Mouse (Mus musculus): ENCODE data around the gene Gpm6a. TPM values are rescaled to one million over a fixed set of nuclear protein-coding genes. Genes with fewer than 3 reads are reported as not detected.

Gene Gpm6a
- polyA plus RNA-seq, 1 experiment from 2014 or later: 29.8 TPM

- WGBS: 45% methylated on average over 1 of the region's 1 CpGs
- no peaks in the 10 kb centered on the region for H3K36me3 ChIP-seq (replicated peaks)
- H3K27me3 ChIP-seq (ENCODE audit: poor library complexity, severe bottlenecking): peaks cover 56% of the 10 kb centered on the region
- no peak for DNase-seq (ENCODE audit: extremely low spot score, low spot score)
- no peaks in the 10 kb centered on the region for H3K9me3 ChIP-seq
- H3K27ac ChIP-seq: no peak overlapping the region
- H3K4me3 ChIP-seq: no peak overlapping the region
- H3K4me1 ChIP-seq: peaks cover 22% of the 10 kb centered on the region
These were observed 20.4 kb downstream of the Gpm6a start for GRCm38 (mm10) chr8:54975020-54975419.

- 15% methylated on average over 2 of the region's 2 CpGs for WGBS
- peaks cover 59% of the 10 kb centered on the region for H3K27me3 ChIP-seq (ENCODE audit: poor library complexity, severe bottlenecking)
- no peaks in the 10 kb centered on the region for H3K36me3 ChIP-seq (replicated peaks)
- peak; percentile 27 for DNase-seq (ENCODE audit: extremely low spot score, low spot score)
- no peak overlapping the region for H3K27ac ChIP-seq
- H3K9me3 ChIP-seq: no peaks in the 10 kb centered on the region
- no peak overlapping the region for H3K4me3 ChIP-seq
- peaks cover 22% of the 10 kb centered on the region for H3K4me1 ChIP-seq
These were observed 20.9 kb downstream of the Gpm6a start for GRCm38 (mm10) chr8:54975506-54975905.

- Histone ChIP-seq H3K4me3 (no peak overlapping the region), H3K36me3 (replicated peaks) (no peaks in the 10 kb centered on the region), H3K27me3 (ENCODE audit: poor library complexity, severe bottlenecking) (peaks cover 61% of the 10 kb centered on the region), H3K27ac (no peak overlapping the region), H3K4me1 (peaks cover 22% of the 10 kb centered on the region), H3K9me3 (no peaks in the 10 kb centered on the region)
- no peak for DNase-seq (ENCODE audit: extremely low spot score, low spot score)
- 50% methylated on average over 2 of the region's 2 CpGs for WGBS
These were observed 21.3 kb downstream of the Gpm6a start for GRCm38 (mm10) chr8:54975927-54976326.

GRCm38 (mm10) chr8:54976663-54977062 lies 22.0 kb downstream of the Gpm6a start:
- no peak overlapping the region for H3K4me3 ChIP-seq
- no peak overlapping the region for H3K27ac ChIP-seq
- 18% methylated on average over 1 of the region's 1 CpGs for WGBS
- H3K9me3 ChIP-seq: no peaks in the 10 kb centered on the region
- peaks cover 59% of the 10 kb centered on the region for H3K27me3 ChIP-seq (ENCODE audit: poor library complexity, severe bottlenecking)
- no peak for DNase-seq (ENCODE audit: extremely low spot score, low spot score)
- H3K36me3 ChIP-seq (replicated peaks): no peaks in the 10 kb centered on the region
- peaks cover 22% of the 10 kb centered on the region for H3K4me1 ChIP-seq

GRCm38 (mm10) chr8:54986791-54987190 lies 32.1 kb downstream of the Gpm6a start:
- Histone ChIP-seq H3K36me3 (replicated peaks) (no peaks in the 10 kb centered on the region), H3K9me3 (no peaks in the 10 kb centered on the region), H3K27ac (no peak overlapping the region), H3K4me1 (peaks cover 14% of the 10 kb centered on the region), H3K27me3 (ENCODE audit: poor library complexity, severe bottlenecking) (peaks cover 5% of the 10 kb centered on the region; the same call in 1 of the 2 replicates), H3K4me3 (no peak overlapping the region)
- WGBS: 80% methylated on average over 2 of the region's 2 CpGs
- no peak for DNase-seq (ENCODE audit: extremely low spot score, low spot score)

- Histone ChIP-seq H3K36me3 (replicated peaks) (no peaks in the 10 kb centered on the region), H3K4me1 (peaks cover 14% of the 10 kb centered on the region), H3K4me3 (no peak overlapping the region), H3K9me3 (no peaks in the 10 kb centered on the region), H3K27me3 (ENCODE audit: poor library complexity, severe bottlenecking) (no peaks in the 10 kb centered on the region), H3K27ac (no peak overlapping the region)
- 19% methylated on average over 2 of the region's 2 CpGs for WGBS
- DNase-seq (ENCODE audit: extremely low spot score, low spot score): no peak
These were observed 34.5 kb downstream of the Gpm6a start for GRCm38 (mm10) chr8:54989093-54989492.

GRCm38 (mm10) chr8:54991840-54992609 lies 37.4 kb downstream of the Gpm6a start:
- no peak for DNase-seq (ENCODE audit: extremely low spot score, low spot score)
- Histone ChIP-seq H3K27ac (no peak overlapping the region), H3K4me3 (no peak overlapping the region), H3K36me3 (replicated peaks) (no peaks in the 10 kb centered on the region), H3K9me3 (no peaks in the 10 kb centered on the region), H3K27me3 (ENCODE audit: poor library complexity, severe bottlenecking) (no peaks in the 10 kb centered on the region), H3K4me1 (peaks cover 14% of the 10 kb centered on the region)
- WGBS: 78% methylated on average over 3 of the region's 3 CpGs

- DNase-seq (ENCODE audit: extremely low spot score, low spot score): no peak
- Histone ChIP-seq H3K27ac (no peak overlapping the region), H3K4me3 (no peak overlapping the region), H3K36me3 (replicated peaks) (no peaks in the 10 kb centered on the region), H3K9me3 (no peaks in the 10 kb centered on the region), H3K4me1 (no peaks in the 10 kb centered on the region), H3K27me3 (ENCODE audit: poor library complexity, severe bottlenecking) (no peaks in the 10 kb centered on the region)
- WGBS: 91% methylated on average over 1 of the region's 1 CpGs
These were observed 41.0 kb downstream of the Gpm6a start for GRCm38 (mm10) chr8:54995662-54996061.

GRCm38 (mm10) chr8:55002398-55002797 lies 47.8 kb downstream of the Gpm6a start:
- no peaks in the 10 kb centered on the region for H3K9me3 ChIP-seq
- no peaks in the 10 kb centered on the region for H3K27me3 ChIP-seq (ENCODE audit: poor library complexity, severe bottlenecking)
- H3K27ac ChIP-seq: no peak overlapping the region
- WGBS: 91% methylated on average over 1 of the region's 1 CpGs
- DNase-seq (ENCODE audit: extremely low spot score, low spot score): no peak
- H3K4me1 ChIP-seq: no peaks in the 10 kb centered on the region
- no peak overlapping the region for H3K4me3 ChIP-seq
- H3K36me3 ChIP-seq (replicated peaks): no peaks in the 10 kb centered on the region

- 68% methylated on average over 2 of the region's 2 CpGs for WGBS
- H3K36me3 ChIP-seq (replicated peaks): no peaks in the 10 kb centered on the region
- no peaks in the 10 kb centered on the region for H3K27me3 ChIP-seq (ENCODE audit: poor library complexity, severe bottlenecking)
- DNase-seq (ENCODE audit: extremely low spot score, low spot score): no peak
- H3K4me3 ChIP-seq: no peak overlapping the region
- H3K9me3 ChIP-seq: no peaks in the 10 kb centered on the region
- H3K4me1 ChIP-seq: no peaks in the 10 kb centered on the region
- H3K27ac ChIP-seq: no peak overlapping the region
These were observed 48.3 kb downstream of the Gpm6a start for GRCm38 (mm10) chr8:55002946-55003345.

GRCm38 (mm10) chr8:55012228-55012627 lies 57.6 kb downstream of the Gpm6a start:
- Histone ChIP-seq H3K9me3 (no peaks in the 10 kb centered on the region), H3K36me3 (replicated peaks) (no peaks in the 10 kb centered on the region), H3K4me1 (no peaks in the 10 kb centered on the region), H3K4me3 (no peak overlapping the region), H3K27ac (no peak overlapping the region), H3K27me3 (ENCODE audit: poor library complexity, severe bottlenecking) (no peaks in the 10 kb centered on the region)
- 81% methylated on average over 2 of the region's 2 CpGs for WGBS
- no peak for DNase-seq (ENCODE audit: extremely low spot score, low spot score)

- Histone ChIP-seq H3K36me3 (replicated peaks) (no peaks in the 10 kb centered on the region), H3K27me3 (ENCODE audit: poor library complexity, severe bottlenecking) (no peaks in the 10 kb centered on the region), H3K4me3 (no peak overlapping the region), H3K9me3 (no peaks in the 10 kb centered on the region), H3K27ac (no peak overlapping the region), H3K4me1 (no peaks in the 10 kb centered on the region)
- WGBS: 96% methylated on average over 1 of the region's 1 CpGs
- DNase-seq (ENCODE audit: extremely low spot score, low spot score): no peak
These were observed 62.4 kb downstream of the Gpm6a start for GRCm38 (mm10) chr8:55017071-55017470.

- Histone ChIP-seq H3K4me1 (peaks cover 14% of the 10 kb centered on the region), H3K9me3 (no peaks in the 10 kb centered on the region), H3K36me3 (replicated peaks) (no peaks in the 10 kb centered on the region), H3K27me3 (ENCODE audit: poor library complexity, severe bottlenecking) (no peaks in the 10 kb centered on the region), H3K27ac (peak overlapping the region; percentile 75), H3K4me3 (no peak overlapping the region)
- WGBS: 56% methylated on average over 10 of the region's 10 CpGs
- peak; percentile 19 for DNase-seq (ENCODE audit: extremely low spot score, low spot score)
These were observed 71.4 kb downstream of the Gpm6a start for GRCm38 (mm10) chr8:55025851-55026660.
